Mouse (Mus musculus) frontal cortex, postnatal 25 days (tissue): ENCODE results near the gene Nol9.
A peak's percentile ranks its signal among the peaks of the same experiment; 100 is the strongest.

Experiments
- DNase-seq, 2 experiments: peaks; one replicate each; pipeline ENCODE4 v3.0.0; 2022; ENCODE audit warnings: low spot score in 2 of 2

Nol9 gene

GRCm38 (mm10) chr4:152062390-152063110 is 23.4 kb downstream of the Nol9 start:
- no peak for DNase-seq

- no peak for DNase-seq
Measured at GRCm38 (mm10) chr4:152067280-152067679, 28.2 kb downstream of the Nol9 start.

- no peak for DNase-seq
Measured at GRCm38 (mm10) chr4:152068166-152068724, 29.1 kb downstream of the Nol9 start.

- no peak for DNase-seq
Measured at GRCm38 (mm10) chr4:152069245-152069644, 30.1 kb downstream of the Nol9 start.

GRCm38 (mm10) chr4:152070494-152071396 is 31.6 kb downstream of the Nol9 start:
- no peak for DNase-seq

GRCm38 (mm10) chr4:152072121-152072601 is 33.0 kb downstream of the Nol9 start, which contains the start of gene Plekhg5:
Gene Plekhg5, plus strand, starts transcription at chr4:152072498.
- no peak for DNase-seq

GRCm38 (mm10) chr4:152072655-152073054 is 33.5 kb downstream of the Nol9 start:
- no peak for DNase-seq

- no peak for DNase-seq
Measured at GRCm38 (mm10) chr4:152073715-152074114, 34.6 kb downstream of the Nol9 start.

- DNase-seq = no peak
Measured at GRCm38 (mm10) chr4:152074548-152074947, 35.4 kb downstream of the Nol9 start.

GRCm38 (mm10) chr4:152077191-152077590 is 38.1 kb downstream of the Nol9 start:
- no peak for DNase-seq

GRCm38 (mm10) chr4:152078105-152078530 is 39.0 kb downstream of the Nol9 start:
- no peak for DNase-seq

- DNase-seq = no peak
Measured at GRCm38 (mm10) chr4:152079261-152079660, 40.1 kb downstream of the Nol9 start.

GRCm38 (mm10) chr4:152079931-152080330 is 40.8 kb downstream of the Nol9 start:
- DNase-seq = no peak

GRCm38 (mm10) chr4:152083611-152084220 is 44.6 kb downstream of the Nol9 start:
- no peak for DNase-seq

- no peak for DNase-seq
Measured at GRCm38 (mm10) chr4:152084616-152085015, 45.5 kb downstream of the Nol9 start.

- no peak for DNase-seq
Measured at GRCm38 (mm10) chr4:152086505-152087210, 47.5 kb downstream of the Nol9 start.

- DNase-seq = no peak
Measured at GRCm38 (mm10) chr4:152087211-152088081, 48.3 kb downstream of the Nol9 start.

- DNase-seq = no peak
Measured at GRCm38 (mm10) chr4:152088133-152088532, 49.0 kb downstream of the Nol9 start.

GRCm38 (mm10) chr4:152088556-152089120 is 49.5 kb downstream of the Nol9 start:
- DNase-seq = peak; percentile 52 to 66

- no peak for DNase-seq
Measured at GRCm38 (mm10) chr4:152090191-152090590, 51.1 kb downstream of the Nol9 start.
